Mouse (Mus musculus) gastrocnemius, adult 2 months (tissue): Measurements from ENCODE around the gene Chst13. TPM values are rescaled to one million over a fixed set of nuclear protein-coding genes. Genes with fewer than 3 reads are reported as not detected.

Source experiments
- DNase-seq: peaks from one replicate; pipeline ENCODE4 v3.0.0; 2022
- H3K27ac ChIP-seq: fragments of 200-600 bp; 2 replicates; pipeline ENCODE4 v1.8.1; 2022; ENCODE audit warnings: mild to moderate bottlenecking
- H3K4me3 ChIP-seq: fragments of 200-600 bp; 2 replicates; pipeline ENCODE4 v1.8.1; 2022; ENCODE audit warnings: mild to moderate bottlenecking, moderate library complexity
- CTCF ChIP-seq: fragments of 200-600 bp; IDR thresholded peaks from 2 replicates; pipeline ENCODE4 v1.8.1; 2022; ENCODE audit warnings: antibody characterized with exemption, mild to moderate bottlenecking, moderate library complexity
- intact Hi-C: fragments of 180-260 bp; cut with DNase I; formaldehyde crosslinking; loops from one replicate; pipeline ENCODE4 v1.15.1; 2025
- total RNA-seq, 2 experiments: library from RNA; stranded (reverse); gene quantifications; 2 replicates each; pipeline ENCODE4 v1.2.3; 2021

The Chst13 gene
- total RNA-seq, 2 experiments from 2014 or later = not detected

DNA sequence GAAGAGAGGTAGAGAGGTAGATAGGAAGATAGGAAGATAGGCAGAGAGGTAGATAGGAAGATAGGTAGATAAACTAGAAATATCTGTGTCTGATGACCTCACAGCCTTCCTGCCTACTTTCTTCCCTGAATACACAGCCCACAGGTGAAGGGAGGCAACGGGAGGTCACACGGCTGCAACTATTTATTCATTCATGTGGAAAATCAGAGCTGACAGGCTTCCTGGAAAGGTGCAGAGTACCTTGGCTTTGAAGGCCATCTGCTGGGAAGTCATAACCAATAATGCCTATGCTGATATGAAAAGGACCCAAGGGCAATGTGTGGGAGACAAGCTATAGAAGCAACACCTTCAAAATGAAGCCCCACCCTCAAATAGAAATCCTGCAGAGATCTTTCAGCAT is 17.4 kb upstream of the Chst13 start:
- intact Hi-C loops = no loop called here
- DNase-seq = no peak
- TF ChIP-seq CTCF = no peak
- no peak overlapping the region for H3K4me3 ChIP-seq
- H3K27ac ChIP-seq = no peak overlapping the region

DNA sequence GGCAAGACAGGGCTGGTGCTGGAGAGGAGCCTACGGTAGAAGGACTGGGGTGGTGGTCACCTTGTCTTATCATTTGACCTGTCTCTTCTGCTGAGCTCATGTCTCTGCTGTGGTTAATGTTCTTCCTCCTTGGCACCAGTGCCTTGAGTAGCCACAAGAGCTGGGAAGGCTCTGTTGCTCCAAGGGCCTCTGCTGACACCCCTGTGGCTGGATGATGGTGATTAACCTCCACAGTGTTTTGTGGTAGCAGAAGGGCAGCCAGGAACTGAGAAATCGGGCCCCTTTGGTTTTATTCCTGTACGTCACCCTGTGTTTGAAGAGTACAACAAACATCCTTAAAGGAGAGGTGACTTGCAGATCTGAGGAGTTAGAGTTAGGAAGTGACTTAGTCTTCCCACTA is 9.3 kb upstream of the Chst13 start:
- H3K4me3 ChIP-seq = no peak overlapping the region
- no peak overlapping the region for H3K27ac ChIP-seq
- DNase-seq = no peak
- TF ChIP-seq CTCF = no peak
- intact Hi-C loops = no loop called here

DNA sequence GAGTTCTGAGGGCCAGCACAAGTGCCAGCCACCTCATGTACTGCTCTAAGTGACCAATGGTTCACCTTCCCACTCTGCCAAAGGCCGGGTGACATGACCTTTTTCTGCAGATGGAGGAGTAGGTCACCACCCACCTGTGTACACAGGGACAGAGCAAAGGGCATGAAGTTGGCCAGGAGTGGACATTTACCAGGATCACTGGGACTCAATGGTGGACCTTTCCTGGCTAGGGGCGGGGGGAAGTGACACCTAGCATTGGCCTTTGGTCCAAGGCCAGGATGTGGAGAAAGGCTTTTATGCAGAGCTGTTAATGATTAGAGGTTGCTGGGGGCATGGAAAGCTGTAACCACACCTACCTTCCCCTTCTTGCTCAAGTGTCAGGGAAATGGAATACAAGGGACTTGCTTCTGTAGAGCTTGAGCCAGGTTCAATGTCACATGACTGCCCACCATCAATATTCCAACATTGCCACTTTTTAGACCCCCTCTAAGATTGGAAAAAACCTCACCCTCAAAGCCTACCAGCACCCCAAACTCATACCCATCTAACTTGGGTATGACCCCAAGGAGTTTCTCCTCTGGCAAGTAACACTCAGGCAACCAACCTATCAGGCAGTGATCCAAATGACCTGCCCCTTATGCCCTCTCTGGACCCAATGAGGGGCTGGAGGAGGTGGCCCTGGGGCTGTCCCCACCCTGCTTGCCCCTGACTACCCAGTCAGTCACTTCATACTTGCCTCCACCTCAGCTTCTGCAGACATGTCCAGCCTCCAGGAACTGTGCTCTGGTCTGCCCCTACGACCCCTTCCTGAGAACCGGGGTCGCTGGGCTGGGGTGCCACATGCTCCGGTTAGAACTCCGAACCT is 7.8 kb upstream of the Chst13 start, which contains the start of gene Uroc1:
Gene Uroc1 (plus strand): TSS at position 724 of the 865 bp plus-strand sequence.
- no peak for DNase-seq
- Histone ChIP-seq H3K4me3 (no peak within 1 kb of the TSS), H3K27ac (no peak within 1 kb of the TSS)
- TF ChIP-seq CTCF = no peak
- intact Hi-C loops = no loop called here

DNA sequence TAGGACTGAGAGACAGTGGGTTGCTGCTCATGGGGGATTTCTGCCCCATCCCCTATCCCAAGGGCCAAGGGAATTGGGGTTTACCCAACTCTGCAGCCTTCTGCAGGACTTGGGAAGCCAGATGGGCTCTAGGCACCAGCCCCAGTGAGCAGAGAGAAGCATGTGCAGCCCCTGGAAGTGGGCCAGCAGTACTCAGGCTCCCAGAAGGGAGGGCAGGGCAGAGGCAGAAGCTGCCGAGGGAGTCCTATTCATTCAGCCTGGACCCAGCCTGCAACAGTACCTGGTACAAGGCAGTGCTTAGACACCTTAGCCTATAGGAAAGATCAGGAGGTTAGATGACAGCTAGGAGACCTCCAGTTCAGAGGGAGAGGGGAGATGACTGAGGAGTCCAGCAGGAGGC is 5.0 kb upstream of the Chst13 start:
- no peak for TF ChIP-seq CTCF
- peak; percentile 66 for DNase-seq
- no peak overlapping the region for H3K27ac ChIP-seq
- intact Hi-C loops = loop anchor here (10.0 kb wide), 1 partner anchor 655 kb away; no protein-coding TSS in a partner anchor
- no peak overlapping the region for H3K4me3 ChIP-seq

DNA sequence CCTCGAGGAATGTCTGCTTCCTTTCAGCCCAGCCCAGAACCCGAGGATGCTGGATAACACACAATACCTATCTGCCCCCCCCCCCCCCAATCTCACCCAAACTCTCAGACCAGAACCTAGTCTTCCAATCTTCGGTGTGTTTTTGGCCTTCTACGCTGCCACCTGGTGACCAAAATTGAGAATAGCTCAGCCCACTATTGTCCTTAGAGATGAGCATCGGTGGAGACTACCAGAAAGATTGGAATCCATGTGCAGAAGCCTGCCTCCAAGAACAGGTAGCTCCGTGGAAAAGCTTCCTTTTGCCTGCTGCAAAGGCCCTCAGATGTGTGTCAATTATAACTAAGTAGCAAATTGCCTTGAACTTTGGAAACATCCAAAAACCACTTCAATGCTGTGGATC is 2.7 kb upstream of the Chst13 start:
- no peak for DNase-seq
- intact Hi-C loops = loop anchor here (10.0 kb wide), 1 partner anchor 653 kb away; no protein-coding TSS in a partner anchor
- no peak overlapping the region for H3K4me3 ChIP-seq
- H3K27ac ChIP-seq = no peak overlapping the region
- TF ChIP-seq CTCF = peak; percentile 53

DNA sequence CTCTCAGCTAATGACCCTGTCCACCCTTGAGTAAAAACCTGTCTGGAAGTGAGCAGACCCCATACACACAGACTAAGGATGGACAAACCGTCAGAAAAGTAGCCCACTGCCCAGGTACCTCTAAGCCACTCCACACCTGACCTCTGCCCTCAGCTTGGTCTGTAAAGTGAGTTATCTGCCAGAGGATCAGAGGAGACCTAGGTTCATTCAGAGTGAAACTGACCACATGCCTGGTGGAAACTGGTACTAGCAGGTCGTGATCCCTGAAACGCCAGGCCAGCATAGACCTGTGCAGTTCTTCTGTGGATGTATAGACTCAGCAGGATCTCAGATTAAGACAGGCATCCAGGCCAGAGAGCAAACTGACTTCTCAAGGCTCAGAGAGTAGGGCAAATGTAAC is 522 bp downstream of the Chst13 start:
- Histone ChIP-seq H3K4me3 (no peak overlapping the region; the same call in 1 of the 2 replicates), H3K27ac (no peak overlapping the region)
- TF ChIP-seq CTCF = no peak
- DNase-seq = no peak
- intact Hi-C loops = loop anchor here (10.0 kb wide), 1 partner anchor 650 kb away; no protein-coding TSS in a partner anchor

DNA sequence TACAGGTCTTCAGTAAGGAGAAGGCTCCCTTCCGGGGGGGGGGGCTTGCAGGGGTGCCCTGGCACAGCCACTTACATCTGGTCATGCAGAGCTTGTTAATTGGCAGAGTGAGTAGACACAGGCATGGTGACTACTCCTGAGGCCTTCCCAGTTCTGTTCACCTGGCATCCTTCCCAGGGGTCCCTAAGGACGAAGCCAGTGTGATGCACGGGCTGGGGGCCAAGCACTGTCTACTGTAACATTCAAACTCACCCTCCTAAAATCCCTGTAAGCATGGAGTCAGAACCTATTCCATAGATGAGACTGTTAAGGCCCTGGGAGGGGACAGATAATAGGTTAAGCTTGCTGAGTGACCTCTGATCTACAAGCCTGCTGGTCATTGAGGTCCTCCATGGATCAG is 959 bp downstream of the Chst13 start:
- peak; percentile 26 for DNase-seq
- no peak overlapping the region for H3K27ac ChIP-seq
- no peak for TF ChIP-seq CTCF
- intact Hi-C loops = loop anchor here (10.0 kb wide), 1 partner anchor 649 kb away; no protein-coding TSS in a partner anchor
- H3K4me3 ChIP-seq = no peak overlapping the region

DNA sequence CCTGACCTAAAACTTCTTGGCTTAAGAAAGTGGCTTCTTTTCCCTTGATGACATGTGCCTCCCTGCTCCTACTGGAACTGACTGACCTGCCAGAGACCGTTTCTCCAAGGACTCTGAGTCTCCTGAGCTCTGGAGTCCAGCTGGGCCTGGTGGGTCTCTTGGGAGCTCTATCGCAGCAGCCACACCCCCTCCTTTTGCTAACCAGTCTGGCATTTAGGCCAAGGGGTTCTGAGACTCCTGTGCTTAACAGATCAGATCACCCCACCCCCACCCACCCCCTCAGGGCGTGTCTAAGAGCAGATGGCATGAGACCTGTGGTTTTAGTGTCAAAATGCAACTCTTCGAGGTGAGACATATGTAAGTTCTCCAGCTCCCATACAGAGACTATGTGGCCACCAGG is 3.2 kb downstream of the Chst13 start:
- Histone ChIP-seq H3K27ac (no peak overlapping the region), H3K4me3 (no peak overlapping the region)
- DNase-seq = no peak
- intact Hi-C loops = loop anchor here (10.0 kb wide), 1 partner anchor 647 kb away; no protein-coding TSS in a partner anchor
- TF ChIP-seq CTCF = no peak

DNA sequence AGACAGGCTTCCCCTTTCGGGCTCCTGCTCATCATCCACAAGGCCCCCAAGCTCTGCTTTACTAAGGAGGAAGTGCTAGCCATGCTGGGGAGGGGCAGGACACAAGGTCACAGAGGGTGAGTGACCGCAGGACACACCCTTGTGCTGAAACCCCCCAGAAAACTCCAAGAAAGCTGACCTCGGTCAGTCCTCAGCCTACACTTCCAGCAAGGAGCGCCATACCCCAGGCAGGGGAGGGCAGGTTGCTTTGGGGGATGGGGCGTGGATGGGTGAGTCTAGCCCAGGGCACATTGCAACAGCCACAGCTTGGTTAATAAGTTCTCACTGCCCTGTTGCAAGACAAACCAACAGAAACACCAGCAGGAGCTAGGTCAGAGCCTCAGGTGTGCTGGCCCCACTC is 4.6 kb downstream of the Chst13 start:
- no peak for DNase-seq
- H3K27ac ChIP-seq = no peak overlapping the region
- H3K4me3 ChIP-seq = no peak overlapping the region
- intact Hi-C loops = loop anchor here (10.0 kb wide), 1 partner anchor 646 kb away; no protein-coding TSS in a partner anchor
- TF ChIP-seq CTCF = no peak

DNA sequence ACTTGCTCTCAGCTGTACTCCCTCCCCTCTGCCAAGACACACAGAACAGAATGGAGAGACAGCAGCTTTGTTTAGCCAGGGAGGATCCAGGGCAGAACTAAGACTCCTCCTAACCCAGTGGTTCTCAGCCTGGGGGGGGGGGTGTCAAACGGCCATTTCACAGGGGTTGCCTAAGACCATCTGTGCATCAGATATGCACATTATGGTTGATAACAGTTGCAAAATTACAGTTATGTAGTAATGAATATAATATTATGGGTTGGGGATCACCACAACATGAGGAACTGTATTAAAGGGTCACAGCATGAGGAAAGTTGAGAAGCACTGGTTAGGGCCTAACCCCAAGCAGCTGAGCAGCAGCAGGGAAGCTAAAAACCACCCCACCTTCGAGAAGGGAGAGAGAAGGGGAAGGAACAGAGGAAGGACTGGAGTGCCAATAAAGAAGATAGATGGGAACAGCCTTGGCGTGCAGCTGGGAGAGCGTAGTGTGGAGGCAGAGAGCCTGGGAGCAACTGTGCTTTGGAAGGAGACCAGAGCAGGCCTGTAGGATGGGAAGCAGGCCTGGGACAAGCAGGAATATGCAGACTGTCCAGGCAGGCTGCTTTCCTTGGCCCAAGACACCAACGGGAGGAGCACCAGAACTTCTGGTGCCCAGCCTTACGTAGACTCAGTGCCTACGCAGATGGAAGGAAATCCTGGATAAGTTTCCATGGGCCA is 5.4 kb downstream of the Chst13 start:
- peak; percentile 34 for DNase-seq
- Histone ChIP-seq H3K4me3 (no peak overlapping the region), H3K27ac (no peak overlapping the region)
- TF ChIP-seq CTCF = no peak
- intact Hi-C loops = loop anchor here (10.0 kb wide), 1 partner anchor 645 kb away; no protein-coding TSS in a partner anchor

DNA sequence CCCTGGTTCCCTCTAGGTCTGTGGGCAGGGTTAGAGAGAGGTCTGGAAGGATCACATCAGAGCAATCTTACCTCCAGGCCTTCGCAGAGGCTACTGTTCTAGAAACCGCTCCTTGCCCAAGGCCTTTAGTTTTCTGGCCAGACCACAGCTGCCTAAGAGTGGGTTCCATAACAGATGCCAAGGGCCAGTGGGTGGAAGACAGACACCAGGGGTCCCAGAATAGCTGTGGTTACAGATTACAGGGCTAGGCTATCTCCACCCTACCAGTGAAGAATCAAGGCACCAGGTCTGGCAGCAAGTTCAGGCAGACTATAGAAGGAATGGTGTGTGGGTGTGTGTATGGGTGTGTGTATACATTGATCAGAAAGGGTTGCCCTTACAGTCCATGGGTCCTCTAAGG is 6.0 kb downstream of the Chst13 start:
- no peak overlapping the region for H3K4me3 ChIP-seq
- no peak for TF ChIP-seq CTCF
- intact Hi-C loops = no loop called here
- DNase-seq = no peak
- H3K27ac ChIP-seq = no peak overlapping the region

DNA sequence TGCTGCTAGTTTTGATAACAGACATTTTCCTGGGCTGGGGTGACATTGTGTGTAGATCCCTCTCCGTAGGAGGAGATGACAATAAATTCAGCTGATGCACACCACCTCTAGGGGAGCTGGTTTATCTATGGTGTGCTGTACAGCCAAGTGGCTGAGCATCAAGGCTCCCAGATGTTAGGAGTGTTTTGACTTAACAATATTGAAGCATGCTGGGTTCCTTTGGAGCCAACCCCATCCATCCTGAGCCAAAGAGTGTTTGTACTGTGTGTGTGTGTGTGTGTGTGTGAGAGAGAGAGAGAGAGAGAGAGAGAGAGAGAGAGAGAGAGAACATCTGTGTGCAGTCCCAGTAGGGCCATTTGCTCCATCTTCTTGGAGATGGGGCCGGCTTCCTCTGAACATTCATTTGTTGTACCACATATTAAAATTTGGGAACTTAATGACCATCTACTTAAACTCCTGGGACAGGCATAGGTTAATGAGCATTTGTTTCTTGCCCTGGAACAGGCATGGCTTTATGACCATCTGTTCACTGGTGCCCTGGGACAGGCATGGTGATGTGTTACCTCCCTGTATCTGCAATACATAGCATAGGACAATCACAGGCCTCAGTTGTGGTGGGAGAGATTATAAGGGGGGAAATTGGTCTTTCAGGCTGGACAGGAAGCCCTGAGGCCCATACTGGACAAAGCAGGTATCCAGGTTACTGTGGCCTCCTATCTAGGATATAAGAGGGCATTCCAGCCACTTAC is 7.3 kb downstream of the Chst13 start:
- intact Hi-C loops = no loop called here
- H3K4me3 ChIP-seq = no peak overlapping the region
- no peak for TF ChIP-seq CTCF
- no peak for DNase-seq
- no peak overlapping the region for H3K27ac ChIP-seq
